Mouse (Mus musculus): ENCODE measurements around the gene Gsg1l.

GRCm38 (mm10) chr7:125893621-125894020, 188.6 kb downstream of the Gsg1l start:
- TF ChIP-seq POLR2A (IDR thresholded peaks at IDR 0.05; ENCODE audit: borderline replicate concordance, extremely low read depth, low read depth, low read length): no peak
- TF ChIP-seq CTCF (IDR thresholded peaks at IDR 0.05; ENCODE audit: insufficient read depth, low read length): no peak
